Mouse (Mus musculus) embryo, embryonic 10.5 days (tissue): Measurements from ENCODE around the gene Tfpi2.

ENCODE experiments used
- DNase-seq: peaks from one replicate; pipeline ENCODE4 v3.0.0-alpha.2; 2015; ENCODE audit warnings: low spot score

Tfpi2 gene

DNA sequence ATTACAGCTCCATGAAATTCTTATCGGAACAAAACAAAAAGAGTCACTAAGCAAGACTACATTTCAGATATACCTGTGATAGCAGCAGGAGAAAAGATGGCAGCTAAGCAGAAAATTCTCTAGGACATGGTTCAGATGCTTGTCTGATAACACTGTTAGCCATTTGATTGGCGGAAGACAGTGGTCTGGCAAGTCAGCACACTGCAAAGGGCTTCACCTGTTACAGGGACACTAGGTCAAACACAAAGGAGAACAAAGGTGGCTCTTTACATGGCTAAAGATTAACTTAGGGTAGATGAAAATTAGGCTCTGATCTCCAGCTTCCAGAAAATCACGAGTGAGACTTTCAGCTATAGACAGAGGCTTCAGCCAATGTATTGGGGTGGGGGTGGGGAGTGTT is at the start of gene Tfpi2:
Gene Tfpi2, minus strand, starts transcription at position 170 of the 400 bp plus-strand sequence.
- DNase-seq = no peak

DNA sequence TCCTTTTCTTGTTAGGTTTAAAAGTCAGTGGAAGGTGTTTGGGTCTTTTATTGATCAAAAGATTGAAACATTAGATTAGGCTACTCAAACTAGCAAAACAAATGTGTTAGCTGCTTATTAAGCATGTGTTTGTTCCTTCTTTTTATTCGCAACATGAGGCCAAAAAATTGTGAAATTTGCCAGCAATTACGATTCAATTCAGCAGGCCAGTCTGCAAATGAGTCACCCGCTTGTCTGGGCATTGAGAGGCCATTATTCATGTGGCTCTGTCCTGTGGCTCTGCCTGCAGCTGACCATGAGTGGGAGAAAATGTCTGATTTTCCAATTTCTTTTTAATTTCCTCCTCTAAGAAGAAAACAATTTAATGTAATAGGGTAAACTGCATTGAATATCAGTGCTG is 42.2 kb upstream of the Tfpi2 start:
- no peak for DNase-seq

DNA sequence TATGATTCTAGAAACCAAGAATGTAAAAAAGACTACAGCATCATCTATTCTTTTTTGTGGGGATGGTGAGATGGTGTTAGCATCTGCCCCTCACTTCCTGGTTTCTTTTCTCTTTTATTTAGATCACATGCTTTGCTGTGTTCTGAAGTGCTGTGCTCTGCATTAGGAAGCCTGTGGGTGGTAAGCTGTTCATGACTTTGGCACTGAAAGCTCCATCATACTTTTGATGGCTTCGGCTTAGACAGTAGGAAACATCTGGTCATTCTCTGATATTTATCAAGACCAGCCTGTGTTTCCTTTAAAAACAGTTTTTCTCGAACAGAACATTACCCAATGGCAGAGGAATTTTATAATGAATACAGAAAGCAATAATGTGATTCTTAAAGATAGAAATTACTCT is 37.6 kb upstream of the Tfpi2 start:
- DNase-seq = no peak

DNA sequence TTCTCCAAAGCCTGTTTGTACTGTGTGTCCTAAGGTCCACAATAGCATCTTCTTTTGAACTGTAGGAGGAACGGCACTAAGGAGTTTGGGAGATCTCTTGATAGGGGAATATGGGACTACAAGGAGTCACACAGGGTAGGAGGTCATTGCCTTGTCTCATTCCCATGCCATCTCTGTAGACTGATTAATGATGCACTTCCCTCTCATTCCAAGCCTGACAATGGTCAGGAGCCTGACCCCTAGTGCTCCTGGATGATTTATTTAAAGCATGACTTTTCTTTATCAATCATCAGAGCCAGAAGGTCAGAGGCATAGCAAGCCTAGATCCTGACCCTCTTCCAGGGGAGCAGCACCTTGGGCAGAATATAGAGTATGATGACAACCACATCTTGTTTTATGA is 33.9 kb upstream of the Tfpi2 start:
- peak; percentile 46 for DNase-seq

DNA sequence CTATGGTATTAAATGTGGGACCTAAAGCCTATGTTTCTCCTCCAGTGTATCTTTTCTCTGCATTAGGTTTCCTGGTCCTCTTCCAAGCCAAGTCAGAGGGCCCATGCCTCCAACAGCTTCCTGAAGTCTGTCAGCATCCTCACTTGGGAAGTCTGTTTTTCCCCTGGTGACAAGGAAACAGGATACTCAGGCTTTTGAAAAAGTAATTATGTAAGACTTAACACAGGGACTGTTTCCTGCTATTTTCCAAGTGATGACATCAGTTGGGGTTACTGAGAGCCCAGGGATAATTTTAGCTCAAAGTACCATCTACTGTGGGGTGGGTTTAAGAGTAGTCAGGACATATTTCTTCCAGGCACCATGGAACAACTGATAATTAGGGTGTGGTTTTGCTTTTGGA is 20.8 kb upstream of the Tfpi2 start:
- DNase-seq = peak; percentile 18

DNA sequence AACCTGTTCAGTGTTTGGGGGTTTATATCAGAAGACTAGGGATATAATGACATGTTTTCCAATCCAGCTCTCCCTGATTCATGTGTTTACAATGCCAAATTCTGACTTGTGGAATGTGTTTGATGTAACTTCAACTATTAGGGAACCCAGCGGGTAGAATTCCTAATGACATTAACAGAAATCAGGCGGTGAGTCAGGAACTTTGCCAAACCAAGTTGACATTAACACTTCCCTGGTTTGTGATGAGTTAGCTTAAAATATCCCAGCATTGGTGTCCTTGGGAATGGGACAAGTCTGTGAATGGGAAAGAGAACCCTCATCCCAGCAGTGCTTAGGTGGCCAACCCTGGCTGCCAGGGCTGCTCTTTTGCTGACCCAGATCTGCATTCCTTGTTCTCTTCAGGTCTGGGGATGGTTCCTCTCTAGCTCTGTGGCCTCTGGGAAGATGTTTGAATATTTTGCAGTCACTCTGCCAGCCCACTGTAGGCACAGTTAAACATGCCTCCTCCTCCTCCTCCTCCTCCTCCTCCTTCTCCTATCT is 19.9 kb upstream of the Tfpi2 start:
- no peak for DNase-seq

DNA sequence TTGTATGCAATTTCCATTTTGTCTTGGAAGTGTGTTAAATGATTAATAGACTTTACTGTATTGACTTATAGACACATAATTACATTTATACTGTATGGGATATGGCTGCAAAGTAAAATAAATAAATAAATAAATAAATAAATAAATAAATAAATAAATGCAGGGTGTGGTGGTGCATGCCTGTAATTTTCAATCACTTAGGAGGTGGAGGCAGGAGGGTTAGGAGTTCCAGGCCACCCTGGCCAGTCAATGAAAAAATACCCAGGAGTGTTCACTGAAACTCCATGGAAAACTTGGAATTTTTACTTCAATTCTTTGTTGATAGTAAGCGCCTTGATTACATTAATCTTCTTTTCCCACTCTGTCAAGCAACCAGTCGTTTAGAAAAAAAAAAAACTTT is 16.1 kb upstream of the Tfpi2 start:
- no peak for DNase-seq

DNA sequence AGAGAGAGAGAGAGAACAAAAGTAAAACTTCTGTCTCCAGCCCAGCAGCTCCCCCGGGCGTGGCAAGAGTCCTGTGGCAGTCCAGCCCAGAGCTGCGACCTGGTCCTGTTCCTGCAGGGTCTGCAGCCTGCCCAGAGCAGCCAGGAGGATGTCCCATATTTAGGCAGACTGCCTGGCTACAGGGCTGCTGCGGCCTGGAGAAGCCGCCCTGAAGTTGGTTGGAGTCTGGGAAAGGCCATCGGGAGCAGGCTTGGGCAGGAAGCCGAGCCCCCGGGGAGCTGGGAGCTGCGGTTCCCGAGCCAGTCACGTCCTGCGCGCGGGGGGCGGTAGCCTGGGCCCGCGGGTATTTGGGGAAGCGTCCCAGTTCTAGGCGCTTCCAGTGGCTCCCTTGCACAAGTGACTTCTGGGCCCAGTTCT is 15.2 kb upstream of the Tfpi2 start, which contains the start of gene Gng11:
Gene Gng11, plus strand, starts transcription at position 15 of the 417 bp plus-strand sequence.
- DNase-seq = peak; percentile 63

DNA sequence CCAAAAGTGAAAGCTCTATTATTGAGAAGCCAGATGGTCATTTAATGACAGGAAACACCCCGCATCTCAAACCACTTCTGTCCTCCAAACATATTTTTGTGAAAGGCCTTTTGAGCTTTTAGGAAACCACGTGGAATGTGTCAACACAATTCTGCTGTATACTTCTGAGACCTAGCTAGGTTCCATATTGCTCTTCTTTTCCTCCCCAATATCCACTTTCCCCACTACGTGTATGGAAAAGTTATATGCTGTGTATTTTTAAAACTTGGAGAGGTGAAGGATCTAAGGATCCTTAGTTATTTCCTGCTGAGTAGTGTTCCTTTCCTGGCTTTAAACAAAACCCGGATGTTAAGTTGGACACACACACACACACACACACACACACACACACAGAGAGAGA is 14.7 kb upstream of the Tfpi2 start:
- DNase-seq = peak; percentile 23

DNA sequence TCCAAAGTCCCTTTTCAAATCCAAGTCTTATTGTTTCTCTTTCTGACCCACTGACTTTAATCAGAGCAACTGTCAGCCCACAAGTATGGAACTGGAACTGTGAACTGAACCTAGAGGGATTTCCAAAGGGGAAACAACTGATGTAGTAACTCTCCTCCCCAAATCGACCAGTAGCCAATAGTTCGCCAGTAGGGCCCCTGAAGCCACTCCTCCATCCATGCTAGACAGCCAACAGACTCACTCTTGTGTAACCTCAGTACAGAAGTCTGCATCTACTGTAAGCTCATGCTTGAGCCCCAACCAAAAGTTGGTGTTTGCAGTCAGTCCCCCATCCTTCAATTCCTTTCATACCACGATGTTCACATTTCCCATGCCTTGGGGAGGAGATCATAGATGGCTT is 12.0 kb upstream of the Tfpi2 start:
- no peak for DNase-seq

DNA sequence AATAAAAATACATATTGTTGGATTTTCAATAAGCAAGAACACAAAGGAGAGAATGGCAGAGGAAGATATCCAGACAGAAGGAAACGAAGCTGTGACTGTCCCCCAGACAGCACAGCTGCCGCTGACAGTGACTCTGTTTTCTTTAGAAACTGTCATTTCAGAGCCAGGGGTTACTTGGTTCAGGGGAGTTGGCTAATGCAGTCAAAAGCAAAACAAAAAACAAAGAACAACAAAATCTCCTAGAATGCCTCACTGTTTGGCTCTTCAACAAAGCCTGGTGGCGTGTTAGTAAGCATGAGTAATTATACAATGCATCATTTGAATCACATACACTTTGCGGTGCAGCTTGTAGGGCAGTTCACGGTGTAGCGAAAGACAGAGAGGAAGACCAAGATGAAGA is 10.6 kb upstream of the Tfpi2 start:
- DNase-seq = no peak

DNA sequence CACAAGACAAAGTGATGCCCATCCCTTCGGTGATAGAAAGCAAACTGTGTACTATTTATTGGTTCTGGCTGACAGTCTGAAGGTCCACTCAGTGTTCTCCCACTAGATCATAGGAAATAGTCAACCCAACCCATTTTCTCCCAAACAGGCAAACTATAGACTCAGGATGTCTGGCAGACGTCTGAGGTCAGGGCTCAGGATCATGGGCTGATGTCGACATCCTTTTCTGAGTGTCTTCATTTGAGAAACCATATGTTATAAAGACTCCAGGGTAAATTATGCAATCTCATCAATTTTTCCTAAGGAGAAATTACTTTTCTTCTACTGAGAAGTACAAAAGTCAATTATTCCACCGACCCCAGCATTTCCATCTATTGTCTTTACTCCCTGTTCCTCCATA is 9.4 kb upstream of the Tfpi2 start:
- no peak for DNase-seq

DNA sequence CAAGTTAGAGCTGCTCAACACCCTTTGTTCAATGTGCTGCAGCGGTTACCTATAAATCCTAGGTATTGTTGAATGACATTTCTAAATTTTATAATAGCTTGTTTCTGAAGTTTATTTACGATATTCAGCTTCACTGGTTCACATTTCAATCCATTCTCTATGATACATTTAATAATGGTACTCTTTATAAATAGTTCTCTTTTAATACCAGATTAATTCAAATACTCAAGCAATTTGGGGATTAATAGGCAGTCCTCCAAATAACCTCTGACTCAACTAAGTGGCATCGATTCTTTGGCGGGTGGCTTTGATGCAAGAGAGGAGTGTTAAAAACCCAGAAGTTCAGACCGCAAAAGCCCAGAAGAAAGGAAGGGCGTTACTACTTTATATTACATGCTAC is 4.8 kb upstream of the Tfpi2 start, which contains the start of gene Gngt1:
Gene Gngt1, plus strand, starts transcription at position 301 of the 400 bp plus-strand sequence.
- no peak for DNase-seq

DNA sequence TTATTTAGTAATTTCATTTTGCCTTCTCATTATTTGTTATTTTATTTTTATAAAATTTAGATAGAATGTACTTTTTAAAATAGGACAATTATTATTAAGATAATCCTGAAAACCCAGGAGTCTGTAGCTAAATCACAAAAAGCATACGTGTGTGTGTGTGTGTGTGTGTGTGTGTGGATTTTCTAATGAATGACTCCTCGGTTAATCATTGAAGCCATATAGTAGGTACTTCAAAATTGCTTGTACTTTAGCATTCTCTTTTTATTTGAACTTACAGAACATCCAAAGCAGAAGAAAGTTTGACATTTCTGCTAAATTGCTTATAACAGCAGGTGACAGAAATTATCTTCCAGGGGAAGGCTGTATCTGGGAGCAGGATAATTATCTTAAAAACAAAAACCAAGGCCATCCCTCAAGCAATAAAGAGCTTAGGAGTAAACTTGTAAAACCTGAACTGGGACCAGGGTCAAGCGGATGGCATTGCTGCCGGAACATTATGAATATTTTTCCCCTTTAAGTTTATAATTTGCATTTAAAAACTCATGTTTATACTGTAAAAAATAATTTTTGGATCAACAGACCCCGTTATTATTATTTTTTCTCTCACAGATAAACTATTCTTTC is 5.9 kb downstream of the Tfpi2 start:
- DNase-seq = no peak

DNA sequence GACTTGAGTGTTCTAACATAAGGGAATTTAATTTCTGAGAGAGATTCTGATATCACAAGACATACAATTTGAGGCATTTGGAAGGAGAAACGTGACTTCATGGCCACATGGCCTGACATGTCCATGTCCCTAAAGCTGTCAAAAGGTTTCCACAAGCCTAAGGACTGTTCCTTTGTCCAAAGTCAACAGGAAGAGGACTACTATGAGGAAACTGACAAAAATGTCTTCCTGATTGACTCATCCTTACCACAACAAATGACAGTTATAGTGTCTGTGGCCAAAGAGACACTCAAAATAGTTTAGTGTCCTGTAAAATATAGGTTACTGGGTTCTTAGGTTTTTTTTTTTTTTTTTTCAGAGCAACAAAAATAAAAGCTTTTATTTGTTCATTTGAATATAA is 15.0 kb downstream of the Tfpi2 start:
- no peak for DNase-seq

DNA sequence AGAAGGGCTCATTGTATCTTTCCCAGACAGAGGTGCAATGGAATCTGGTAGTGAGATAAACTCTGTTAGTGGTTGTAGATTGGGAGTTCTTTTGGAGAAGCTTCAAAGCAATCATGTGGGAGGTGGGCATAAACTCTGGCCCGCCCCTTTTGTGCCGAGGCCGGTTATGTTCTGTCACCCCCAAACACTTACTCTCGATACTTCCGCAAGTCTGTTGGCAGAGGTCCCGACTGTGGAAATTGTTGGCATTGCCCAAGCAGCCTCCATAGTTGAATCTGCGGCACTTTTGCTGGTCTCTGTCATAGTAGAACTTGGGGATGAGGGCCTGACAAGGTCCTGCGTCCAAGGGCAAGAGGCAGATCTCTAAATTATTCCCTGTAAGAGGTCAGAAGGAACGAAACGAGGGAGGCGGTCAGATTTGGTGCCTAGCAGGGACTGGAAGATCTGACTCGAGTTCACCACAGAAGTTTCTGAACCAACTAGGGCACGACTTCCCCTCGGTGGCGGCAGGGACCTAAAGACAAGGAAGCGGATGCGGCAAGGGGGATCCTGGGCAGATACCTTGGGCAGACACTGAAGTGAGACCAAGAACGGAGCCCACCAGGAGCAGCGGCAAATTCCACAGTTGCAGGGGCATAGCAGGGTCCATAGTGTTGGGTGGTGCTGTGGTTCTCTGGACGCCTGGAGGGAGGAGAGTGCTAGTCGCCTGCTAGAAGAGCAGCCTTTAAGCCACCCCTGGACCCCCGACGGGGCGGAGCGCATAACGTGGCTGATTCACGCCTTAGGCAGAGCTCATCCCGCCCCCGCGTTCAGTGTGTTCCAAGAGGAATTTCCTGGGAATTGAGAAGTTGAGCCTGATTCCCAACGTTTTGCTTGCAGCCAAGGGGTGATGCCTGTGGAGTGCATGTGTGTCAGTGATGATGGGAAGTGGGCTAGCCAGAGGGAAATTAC is 20.8 kb downstream of the Tfpi2 start:
- peak; percentile 39 for DNase-seq

DNA sequence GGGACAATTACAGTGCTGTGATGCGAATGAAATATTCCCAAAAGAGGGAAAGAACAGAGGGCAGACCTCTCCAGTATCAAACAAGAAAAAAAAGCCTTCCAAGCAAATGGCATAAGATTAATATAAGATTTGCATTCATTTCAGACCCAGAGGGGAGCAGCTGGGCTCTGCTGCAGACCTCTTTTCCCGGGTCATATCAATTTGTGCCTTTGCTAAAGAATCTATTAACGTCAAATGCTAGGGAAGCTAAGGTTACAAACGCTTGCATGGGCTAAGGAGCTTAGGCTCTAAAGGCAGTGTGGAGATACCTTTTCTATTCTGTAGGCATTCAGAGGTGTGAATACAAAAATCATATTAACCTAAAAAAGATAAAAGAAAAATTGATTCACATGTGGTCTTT is 33.8 kb downstream of the Tfpi2 start:
- no peak for DNase-seq

DNA sequence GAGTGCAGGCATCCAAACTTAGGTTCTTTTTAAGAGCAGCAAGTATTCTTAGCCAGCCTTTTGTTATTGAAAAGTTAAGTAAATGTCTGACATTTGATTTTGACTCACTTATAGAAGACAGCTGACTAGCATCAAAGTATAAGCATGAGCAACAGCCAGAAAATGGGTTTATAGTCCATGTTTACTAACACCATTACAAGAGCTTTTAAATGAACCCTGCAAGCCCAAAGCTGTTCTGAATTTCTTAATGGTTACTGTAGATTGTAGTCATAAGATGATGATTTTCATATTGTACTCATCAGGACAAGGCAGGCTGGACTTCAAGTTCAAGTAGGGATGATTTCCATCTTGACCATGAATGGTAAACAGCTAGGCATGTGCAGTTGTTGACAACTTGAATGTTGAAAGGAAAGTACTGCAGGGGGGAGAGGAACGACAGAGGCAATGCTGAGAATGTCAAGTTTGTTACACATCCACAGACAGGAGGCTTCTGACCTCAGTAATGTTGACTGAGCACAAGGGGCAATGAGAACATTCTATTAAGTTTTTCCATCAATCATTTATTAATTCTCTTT is 52.5 kb downstream of the Tfpi2 start:
- no peak for DNase-seq

DNA sequence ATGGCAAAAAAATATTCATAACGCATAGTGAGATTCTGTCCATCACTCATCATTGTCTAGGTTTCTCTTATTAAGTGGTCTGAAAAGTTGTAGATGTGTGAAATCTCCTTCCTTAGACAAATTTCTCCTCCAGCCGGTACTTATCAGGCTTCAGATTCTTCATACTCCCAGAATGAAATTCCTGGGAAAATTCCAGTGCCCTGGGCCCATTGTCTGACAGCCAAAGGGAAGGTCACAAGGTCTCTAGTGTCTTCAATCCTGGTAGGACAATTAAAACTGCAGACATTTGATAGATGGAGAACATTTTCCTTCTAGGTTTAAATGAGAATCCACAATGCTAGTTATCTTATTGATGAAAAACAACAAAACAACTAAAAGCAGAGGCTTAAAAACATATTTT is 53.1 kb downstream of the Tfpi2 start:
- peak; percentile 30 for DNase-seq

DNA sequence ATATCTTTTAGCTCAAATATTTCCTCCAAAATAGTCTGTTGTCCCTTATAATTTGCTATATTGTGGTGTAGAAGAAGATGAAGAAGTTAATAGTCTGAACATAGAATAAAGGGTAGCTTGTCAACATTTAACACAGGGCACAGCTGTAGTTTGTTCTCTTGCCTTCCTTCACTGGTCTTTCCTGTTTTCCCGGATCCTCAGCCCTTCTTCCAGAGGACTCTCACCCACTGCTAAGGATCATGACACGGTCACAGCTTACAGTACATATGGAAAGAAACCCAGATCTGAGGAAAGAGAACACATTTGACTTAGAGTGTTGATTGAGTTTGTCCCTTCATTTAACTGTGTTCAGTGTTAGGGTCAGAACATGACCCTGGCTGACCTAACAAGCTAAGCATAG is 53.7 kb downstream of the Tfpi2 start:
- peak; percentile 10 for DNase-seq

DNA sequence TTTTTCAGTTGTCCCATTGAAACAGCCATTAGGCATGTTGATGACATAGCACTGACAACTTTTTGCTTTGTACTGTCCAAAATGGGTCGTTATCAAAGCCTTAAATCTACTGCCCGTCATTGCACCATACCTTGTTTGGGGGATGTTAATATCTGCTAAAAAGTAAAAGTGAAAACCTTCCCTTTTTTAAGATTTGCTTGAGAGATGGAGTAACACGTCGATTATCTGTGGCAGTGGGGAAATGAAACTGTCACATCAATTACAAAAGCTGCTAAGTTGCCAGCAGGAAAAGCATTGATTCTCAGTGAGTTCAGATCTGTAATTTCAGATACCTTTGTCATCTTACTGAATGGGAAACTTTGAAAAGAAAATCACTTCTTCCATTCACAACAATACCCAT is 62.6 kb downstream of the Tfpi2 start:
- DNase-seq = no peak

DNA sequence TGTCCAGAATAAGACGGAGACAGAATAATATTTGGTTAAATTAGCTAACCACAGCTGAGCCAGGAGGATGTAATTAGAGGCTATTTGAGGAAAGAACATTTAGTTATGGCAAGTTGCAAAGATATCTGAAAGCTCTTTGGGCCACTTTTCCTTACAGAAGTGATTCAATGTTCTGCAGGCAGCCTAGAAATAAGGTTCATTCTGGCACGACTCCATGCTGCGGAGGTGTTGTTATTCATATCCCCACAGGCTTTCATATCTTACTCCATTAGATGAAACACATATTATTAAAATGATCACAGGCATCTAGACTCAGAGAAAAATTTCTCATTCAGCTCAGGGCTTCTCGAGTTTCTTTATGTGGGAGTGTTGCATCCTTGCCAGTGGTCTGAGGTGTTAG is 65.8 kb downstream of the Tfpi2 start:
- DNase-seq = no peak

DNA sequence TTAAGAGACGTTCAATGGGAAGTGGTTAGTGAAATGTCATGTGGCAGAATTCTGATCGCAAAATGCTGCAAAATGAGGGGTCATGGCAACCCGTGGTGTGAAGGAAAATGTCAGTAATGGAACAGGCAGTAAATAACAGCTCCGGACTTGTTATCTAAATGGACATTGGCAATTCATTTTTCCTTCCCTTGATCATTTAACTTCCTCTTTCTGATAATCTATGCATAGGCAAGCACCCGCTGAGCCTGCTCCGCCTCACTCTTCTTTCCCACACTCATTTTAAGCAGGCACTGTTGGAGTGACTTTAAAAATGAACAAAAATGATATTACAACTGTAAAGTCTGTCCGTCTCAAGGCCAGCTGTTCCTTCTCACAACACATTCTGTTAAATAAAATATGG is 72.7 kb downstream of the Tfpi2 start:
- no peak for DNase-seq
